Mouse (Mus musculus) E14TG2a.4 (cell line): ENCODE data around the gene D3Ertd254e.
"Not testable (repeated sequence)": the region's sequence is repeated elsewhere in the genome, so short reads cannot be mapped to it uniquely, and the experiment has no call there.

Source experiments
- H3K27me3 ChIP-seq: 2 replicates; pipeline ENCODE4 v1.6.1; 2014; ENCODE audit warnings: low read length, control low read depth; ENCODE audit not compliant: insufficient read depth
- H3K36me3 ChIP-seq: 2 replicates; pipeline ENCODE4 v1.6.1; 2014; ENCODE audit warnings: low read length, control low read depth; ENCODE audit not compliant: insufficient read depth
- H3K4me1 ChIP-seq: replicated peaks from 2 replicates; pipeline ENCODE4 v1.6.1; 2014; ENCODE audit warnings: low read depth, low read length, control low read depth
- H3K4me3 ChIP-seq: replicated peaks from 2 replicates; pipeline ENCODE4 v1.5.1; 2014; ENCODE audit warnings: mild to moderate bottlenecking, low read length
- H3K9me3 ChIP-seq: 2 replicates; pipeline ENCODE4 v1.6.1; 2014; ENCODE audit warnings: low read length, control low read depth
- CTCF ChIP-seq: conservative IDR thresholded peaks from 2 replicates; pipeline ENCODE4 v1.5.1; 2014; ENCODE audit warnings: low read length
- NANOG ChIP-seq: IDR thresholded peaks from 2 replicates; pipeline ENCODE4 v1.6.1; 2014; ENCODE audit warnings: borderline replicate concordance, low read length, mixed read lengths
- POU5F1 ChIP-seq: IDR thresholded peaks from 2 replicates; pipeline ENCODE4 v1.6.1; 2014; ENCODE audit warnings: low read length, borderline replicate concordance

Gene D3Ertd254e

DNA sequence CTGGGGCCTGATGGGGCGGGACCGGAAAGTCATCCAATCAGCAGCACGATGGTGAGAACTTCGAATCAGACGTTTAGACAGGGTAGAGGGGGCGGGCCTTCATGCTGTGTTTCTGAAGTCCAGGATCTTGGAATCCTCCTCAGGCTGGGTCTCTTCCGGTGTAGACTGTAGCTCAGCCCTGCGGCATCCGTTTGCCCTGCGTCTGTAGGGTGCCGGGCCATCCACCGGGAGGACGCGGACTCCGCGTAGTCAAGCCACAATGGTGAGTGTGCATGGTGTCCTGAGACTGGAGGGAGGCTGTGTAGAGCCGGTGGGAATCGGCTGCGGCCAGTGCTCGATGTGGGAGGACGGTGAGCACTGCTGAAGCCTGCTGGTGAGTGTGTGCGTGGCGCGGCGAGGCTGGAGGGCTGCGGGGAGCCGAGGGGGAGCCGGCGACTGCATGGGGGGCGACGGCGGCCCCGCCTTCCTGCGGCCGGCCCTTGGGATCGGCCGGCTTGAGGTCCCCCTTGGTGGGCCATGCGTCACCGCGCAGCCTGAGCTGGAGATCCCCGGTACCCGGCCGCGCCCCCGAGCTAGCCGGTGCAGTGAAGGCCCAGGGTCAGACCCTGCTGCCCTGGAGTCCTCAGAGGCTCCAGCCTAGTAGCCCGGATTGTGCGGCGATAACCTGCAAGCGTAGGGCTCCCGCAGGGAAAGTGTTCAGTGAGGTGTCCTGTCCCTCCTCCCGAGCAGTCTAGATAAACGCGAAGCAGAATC is at the start of gene D3Ertd254e:
Gene D3Ertd254e, plus strand, starts transcription at position 84 of the 753 bp plus-strand sequence.
- Histone ChIP-seq H3K9me3 (no peaks in the 10 kb centered on the region), H3K4me3 (peak within 1 kb of the TSS; percentile 95), H3K4me1 (peaks cover 37% of the 10 kb centered on the region), H3K36me3 (no peaks in the 10 kb centered on the region), H3K27me3 (no peaks in the 10 kb centered on the region)
- TF ChIP-seq NANOG = no peak
- TF ChIP-seq CTCF = no peak
- TF ChIP-seq POU5F1 = no peak

DNA sequence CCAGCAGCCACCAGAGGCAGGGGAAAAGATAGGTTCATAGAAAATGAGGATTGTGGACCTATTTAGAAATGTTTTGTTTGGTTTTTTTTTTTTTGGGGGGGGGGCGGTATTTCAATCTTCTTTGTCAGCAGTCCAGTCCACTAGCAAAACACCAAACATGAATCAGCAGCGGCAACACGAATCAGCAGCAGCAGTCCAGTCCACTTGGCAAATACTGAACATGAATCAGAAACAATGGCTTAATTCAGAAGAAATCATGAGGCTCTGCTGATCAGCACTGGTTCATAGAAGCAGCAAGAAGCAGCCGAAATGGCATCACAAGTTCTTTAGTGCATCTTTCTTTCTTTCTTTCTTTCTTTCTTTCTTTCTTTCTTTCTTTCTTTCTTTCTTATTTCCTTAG is 34.7 kb upstream of the D3Ertd254e start:
- Histone ChIP-seq H3K27me3 (no peaks in the 10 kb centered on the region), H3K4me1 (no peaks in the 10 kb centered on the region), H3K36me3 (no peaks in the 10 kb centered on the region), H3K9me3 (no peaks in the 10 kb centered on the region), H3K4me3 (no peak overlapping the region)
- TF ChIP-seq NANOG = no peak
- no peak for TF ChIP-seq POU5F1
- no peak for TF ChIP-seq CTCF

DNA sequence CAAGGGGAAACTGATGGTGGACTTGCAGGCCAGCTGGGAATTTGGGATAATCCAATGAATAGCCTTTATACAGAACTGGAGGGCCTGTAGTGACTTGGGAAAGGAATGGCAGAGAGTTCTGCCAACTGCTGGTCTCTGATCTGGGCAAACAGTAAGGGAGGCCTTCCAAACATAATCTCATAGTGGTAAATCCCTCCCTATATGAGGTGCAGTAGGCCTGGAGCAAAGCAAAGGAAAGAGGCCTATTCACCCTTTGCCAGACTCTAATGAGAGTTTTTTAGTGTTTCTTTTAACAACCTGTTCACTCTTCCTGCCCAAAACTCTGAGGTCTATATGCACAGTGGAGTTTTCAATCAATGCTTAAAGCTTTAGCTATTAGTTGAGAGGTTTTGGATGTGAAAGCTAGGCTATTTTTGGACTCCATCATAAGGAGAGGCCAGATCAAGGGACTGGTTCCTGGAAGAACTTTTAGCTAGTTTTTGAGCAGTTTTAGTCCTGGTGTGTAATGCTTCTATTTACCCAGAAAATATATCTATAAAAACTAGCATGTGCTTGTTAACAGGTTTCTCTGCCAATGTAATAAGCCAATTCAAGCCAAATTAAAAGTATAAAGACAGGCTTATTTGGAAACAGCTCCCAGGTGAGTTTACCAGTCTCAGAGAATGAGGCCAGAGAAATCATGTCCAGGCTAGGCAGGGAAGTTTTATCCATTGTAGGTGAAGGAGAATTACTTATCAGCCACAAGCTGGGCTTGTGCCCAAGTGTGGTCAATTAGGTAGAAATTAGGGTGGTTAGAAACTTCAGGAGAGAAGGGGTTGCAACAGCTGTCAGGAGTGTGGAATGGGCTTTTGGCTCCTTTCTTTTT is 30.9 kb upstream of the D3Ertd254e start:
- peaks cover 21% of the 10 kb centered on the region for H3K9me3 ChIP-seq
- no peak for TF ChIP-seq CTCF
- no peak for TF ChIP-seq NANOG
- no peak for TF ChIP-seq POU5F1
- no peaks in the 10 kb centered on the region for H3K4me1 ChIP-seq
- H3K36me3 ChIP-seq = no peaks in the 10 kb centered on the region
- H3K27me3 ChIP-seq = no peaks in the 10 kb centered on the region
- H3K4me3 ChIP-seq = no peak overlapping the region

DNA sequence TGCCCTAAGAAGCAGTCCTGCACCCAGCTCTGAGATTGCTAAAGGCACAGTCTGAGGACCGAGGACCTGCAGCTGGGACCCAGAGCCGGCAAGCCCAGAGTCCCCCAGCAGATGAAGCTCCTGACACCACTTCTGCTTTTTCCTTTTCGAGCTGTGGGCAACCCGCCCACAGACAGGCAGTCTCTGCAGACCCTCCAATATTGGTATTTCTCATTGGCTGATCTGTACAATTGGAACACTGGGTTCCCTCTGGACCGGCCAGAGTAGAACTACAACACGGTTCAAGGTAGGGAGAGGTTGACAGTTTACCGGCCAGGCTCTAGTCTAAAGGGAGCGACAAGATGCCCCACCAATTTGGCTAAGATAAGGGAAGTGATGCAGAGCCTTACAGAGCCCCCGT is 24.6 kb upstream of the D3Ertd254e start:
- H3K36me3 ChIP-seq, H3K27me3 ChIP-seq, H3K4me3 ChIP-seq, H3K4me1 ChIP-seq: not testable (repeated sequence)
- peaks cover 36% of the 10 kb centered on the region for H3K9me3 ChIP-seq

DNA sequence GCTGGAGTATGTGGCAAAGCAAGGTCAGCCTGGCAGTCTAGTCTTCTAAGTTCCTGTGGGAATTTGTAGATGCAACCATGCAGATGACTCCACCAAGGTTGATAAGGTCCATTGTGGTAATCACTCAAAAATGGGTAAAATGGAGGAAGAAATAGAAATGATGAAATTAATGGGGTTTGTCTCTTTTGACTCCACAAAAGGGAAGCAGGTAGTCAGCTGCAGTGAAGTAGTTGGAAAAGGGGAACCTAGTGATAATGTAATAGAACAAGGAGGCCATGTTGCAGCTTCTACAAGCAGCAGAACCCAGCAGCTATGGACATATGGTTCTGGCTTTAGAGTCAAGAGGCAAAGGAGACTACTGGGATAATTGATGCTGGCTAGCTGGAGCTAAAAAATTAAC is 14.7 kb upstream of the D3Ertd254e start:
- Histone ChIP-seq H3K27me3 (no peaks in the 10 kb centered on the region; the same call in 1 of the 2 replicates), H3K4me3 (no peak overlapping the region), H3K4me1 (no peaks in the 10 kb centered on the region), H3K9me3 (peaks cover 39% of the 10 kb centered on the region), H3K36me3 (no peaks in the 10 kb centered on the region)
- TF ChIP-seq POU5F1 (no peak), NANOG (no peak), CTCF (no peak)

DNA sequence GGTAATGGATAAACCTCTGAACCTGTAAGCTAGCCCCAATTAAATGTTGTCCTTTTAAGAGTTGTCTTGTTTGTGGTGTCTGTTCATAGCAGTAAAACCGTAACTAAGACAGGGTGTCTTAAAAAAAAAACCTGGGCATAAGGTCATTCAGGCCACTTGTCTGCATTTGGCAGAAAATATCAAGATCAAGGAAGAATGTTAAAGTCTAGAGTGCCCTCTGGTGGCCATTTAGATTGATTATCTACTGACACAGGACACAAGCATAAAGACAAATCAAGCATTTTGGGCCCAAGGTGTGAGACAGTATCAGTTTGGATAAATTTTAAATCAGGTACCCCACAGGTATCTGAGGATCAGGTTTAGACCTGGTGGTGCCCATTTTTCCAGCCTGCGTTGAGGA is 13.3 kb upstream of the D3Ertd254e start:
- H3K9me3 ChIP-seq = peaks cover 35% of the 10 kb centered on the region
- H3K36me3 ChIP-seq = no peaks in the 10 kb centered on the region
- no peak overlapping the region for H3K4me3 ChIP-seq
- TF ChIP-seq NANOG (no peak), CTCF (peak; percentile 46), POU5F1 (no peak)
- H3K4me1 ChIP-seq = no peaks in the 10 kb centered on the region
- no peaks in the 10 kb centered on the region; the same call in 1 of the 2 replicates for H3K27me3 ChIP-seq

DNA sequence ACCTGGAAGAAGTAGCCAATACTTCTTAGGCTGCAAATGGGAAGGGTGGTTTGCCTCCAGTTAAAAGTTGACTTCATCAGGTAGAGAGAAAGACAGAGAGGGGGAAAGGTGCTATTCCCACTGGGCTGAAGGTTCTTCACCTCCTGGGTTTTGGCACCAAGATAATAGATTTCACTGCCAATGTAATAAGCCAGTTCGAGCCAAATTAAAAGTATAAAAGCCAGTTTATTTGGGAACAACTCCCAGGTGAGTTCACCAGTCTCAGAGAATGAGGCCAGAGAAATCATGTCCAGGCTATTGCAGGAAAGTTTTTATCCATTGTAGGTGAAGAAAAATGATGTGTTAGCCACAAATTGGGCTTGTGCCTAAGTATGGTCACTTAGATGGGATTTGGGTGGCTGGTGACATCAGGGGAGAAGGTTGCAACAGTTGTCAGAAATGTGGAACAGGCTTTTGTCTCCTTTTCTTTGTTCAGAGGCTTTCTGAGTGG is 12.6 kb upstream of the D3Ertd254e start:
- no peak for TF ChIP-seq POU5F1
- TF ChIP-seq CTCF = no peak
- no peak for TF ChIP-seq NANOG
- no peak overlapping the region for H3K4me3 ChIP-seq
- H3K9me3 ChIP-seq = peaks cover 29% of the 10 kb centered on the region
- no peaks in the 10 kb centered on the region for H3K36me3 ChIP-seq
- H3K27me3 ChIP-seq = no peaks in the 10 kb centered on the region; the same call in 1 of the 2 replicates
- H3K4me1 ChIP-seq = no peaks in the 10 kb centered on the region

DNA sequence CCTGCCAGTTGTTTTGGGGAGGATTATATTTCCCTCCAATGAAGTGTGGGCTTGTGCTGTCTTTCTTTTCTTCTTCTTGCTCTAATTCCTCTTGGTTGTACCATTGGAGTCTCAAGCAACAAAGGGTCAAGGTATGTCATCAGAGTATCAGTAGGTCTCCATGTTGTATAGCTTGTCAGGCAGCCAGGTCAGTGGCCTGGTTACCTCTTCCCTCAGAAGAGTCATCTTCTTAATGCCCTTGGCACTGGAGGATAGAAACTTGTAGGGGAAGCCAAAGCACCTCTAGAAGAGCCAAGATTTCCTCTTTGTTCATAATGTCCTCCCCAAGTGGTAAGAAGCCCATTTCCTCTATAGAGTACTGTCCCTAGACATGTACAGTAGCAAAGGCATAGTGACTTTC is 11.8 kb upstream of the D3Ertd254e start:
- Histone ChIP-seq H3K36me3 (no peaks in the 10 kb centered on the region), H3K4me3 (no peak overlapping the region), H3K27me3 (no peaks in the 10 kb centered on the region; the same call in 1 of the 2 replicates), H3K4me1 (no peaks in the 10 kb centered on the region), H3K9me3 (peaks cover 21% of the 10 kb centered on the region)
- TF ChIP-seq POU5F1 (no peak), CTCF (no peak), NANOG (no peak)
